Mouse (Mus musculus): ENCODE data around the gene Shld2.

DNA sequence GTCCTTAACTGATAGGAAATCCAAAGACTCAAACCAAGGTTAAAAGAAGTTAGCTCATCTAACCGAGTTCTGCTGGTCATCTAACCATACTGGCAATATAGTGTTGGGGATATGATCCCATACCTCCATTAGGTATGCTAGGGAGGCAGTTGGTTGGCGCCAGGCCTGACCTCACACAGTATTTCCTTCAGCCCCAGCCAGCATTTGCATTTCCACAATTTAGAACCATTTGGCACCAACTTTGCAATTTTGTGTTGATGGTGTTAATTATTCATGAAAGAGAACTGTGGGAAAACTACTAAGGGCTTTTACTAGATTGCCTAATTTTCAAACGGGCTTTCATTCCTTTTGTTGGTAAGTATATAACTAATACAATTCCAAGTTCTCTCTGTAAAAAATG, 21.6 kb upstream of the Shld2 start:
- TF ChIP-seq POLR2A (IDR thresholded peaks at IDR 0.05; ENCODE audit: insufficient read depth, low read depth, low read length), result no peak
- no peak for TF ChIP-seq CTCF (IDR thresholded peaks at IDR 0.05; ENCODE audit: insufficient read depth, low read depth, low read length)
